Mouse (Mus musculus) cerebellum, adult 2 months (tissue): Measurements from ENCODE around the gene Sfxn2.

Experiments
- CTCF ChIP-seq: fragments of 200-500 bp; IDR thresholded peaks from 2 replicates; pipeline ENCODE4 v1.5.1; 2011; ENCODE audit warnings: low read depth, mild to moderate bottlenecking, control low read depth, low read length, moderate library complexity, borderline replicate concordance; ENCODE audit not compliant: insufficient read depth
- POLR2A ChIP-seq: fragments of 200-500 bp; IDR thresholded peaks from 2 replicates; pipeline ENCODE4 v1.6.1; 2011; ENCODE audit warnings: low read length, control low read depth, borderline replicate concordance; ENCODE audit not compliant: insufficient read depth

GRCm38 (mm10) chr19:46573990-46574389 is 825 bp downstream of the Sfxn2 start:
- no peak for TF ChIP-seq POLR2A
- TF ChIP-seq CTCF: no peak
